Mouse (Mus musculus) megakaryocyte-erythroid progenitor cell, adult 5 weeks (primary cell): ENCODE results near the gene Clic3. TPM values are rescaled to one million over a fixed set of nuclear protein-coding genes. Genes with fewer than 3 reads are reported as not detected.

ENCODE experiments used
- polyA plus RNA-seq: library from polyadenylated mRNA; stranded (reverse); fragments of >175 nt; gene quantifications from 2 replicates; pipeline ENCODE4 v1.2.3, GENCODE M21; 2012

Clic3 gene
- polyA plus RNA-seq: 0.61 TPM in 1 of 2 replicates, not detected in the other

GRCm38 (mm10) chr2:25456205-25456953, at the start of gene Clic3:
TSS of gene Clic3 (plus strand) at chr2:25456838.

GRCm38 (mm10) chr2:25422587-25423410, 33.8 kb upstream of the Clic3 start, which contains the start of gene Fut7:
TSS of gene Fut7 (plus strand) at chr2:25423267.

GRCm38 (mm10) chr2:25428442-25429236, 28.0 kb upstream of the Clic3 start, which contains the start of gene Abca2:
TSS of gene Abca2 (plus strand) at chr2:25428703.

GRCm38 (mm10) chr2:25460551-25461309, 4.1 kb downstream of the Clic3 start, which contains the start of gene Paxx:
TSS of gene Paxx (minus strand) at chr2:25461094.

GRCm38 (mm10) chr2:25469969-25470368, 13.3 kb downstream of the Clic3 start, which contains the start of gene Ptgds:
TSS of gene Ptgds (minus strand) at chr2:25470046.

GRCm38 (mm10) chr2:25493476-25493961, 36.9 kb downstream of the Clic3 start, which contains the start of gene Lcn12:
TSS of gene Lcn12 (minus strand) at chr2:25493911.

GRCm38 (mm10) chr2:25500576-25501405, 44.2 kb downstream of the Clic3 start, which contains the start of gene Fbxw5:
TSS of gene Fbxw5 (plus strand) at chr2:25500750.

GRCm38 (mm10) chr2:25501593-25502486, 45.2 kb downstream of the Clic3 start, which contains the start of gene C8g:
TSS of gene C8g (minus strand) at chr2:25501719.

Other genes with a start within 250 kb of the Clic3 start
- gene Nelfb, start 245.3 kb upstream of the Clic3 start, polyA plus RNA-seq: 26.8 and 30.3 TPM in 2 replicates
- gene Stpg3, start 242.2 kb upstream of the Clic3 start, polyA plus RNA-seq: 0.09 and 0.26 TPM in 2 replicates
- 0.07 and 0.15 TPM in 2 replicates for gene Fam166a, start 238.1 kb upstream of the Clic3 start, polyA plus RNA-seq
- 382 and 509 TPM in 2 replicates for gene Tubb4b, start 232.1 kb upstream of the Clic3 start, polyA plus RNA-seq
- gene Slc34a3, start 222.5 kb upstream of the Clic3 start, polyA plus RNA-seq: not detected in 2 replicates
- gene Rnf224, start 220.1 kb upstream of the Clic3 start, polyA plus RNA-seq: 0.12 and 0.18 TPM in 2 replicates
- gene Rnf208, start 214.6 kb upstream of the Clic3 start, polyA plus RNA-seq: 8.5 and 13.7 TPM in 2 replicates
- 0.22 TPM in 1 of 2 replicates, not detected in the other for gene Cysrt1, start 214.4 kb upstream of the Clic3 start, polyA plus RNA-seq
- gene AL732309.1, start 210.0 kb upstream of the Clic3 start, polyA plus RNA-seq: 2.8 TPM in 1 of 2 replicates, not detected in the other
- 7.3 and 8.5 TPM in 2 replicates for gene Tmem203, start 201.4 kb upstream of the Clic3 start, polyA plus RNA-seq
- 58.1 and 64.5 TPM in 2 replicates for gene Tprn, start 194.2 kb upstream of the Clic3 start, polyA plus RNA-seq
- gene Ssna1, start 184.4 kb upstream of the Clic3 start, polyA plus RNA-seq: 223 and 227 TPM in 2 replicates
- 23.1 and 24.8 TPM in 2 replicates for gene Anapc2, start 184.4 kb upstream of the Clic3 start, polyA plus RNA-seq
- not detected in 2 replicates for gene Tmem210, start 168.7 kb upstream of the Clic3 start, polyA plus RNA-seq
- gene Lrrc26, start 166.9 kb upstream of the Clic3 start, polyA plus RNA-seq: not detected in 2 replicates
- 0.01 and 0.02 TPM in 2 replicates for gene Grin1, start 137.7 kb upstream of the Clic3 start, polyA plus RNA-seq
- 27.2 and 28.1 TPM in 2 replicates for gene Man1b1, start 124.5 kb upstream of the Clic3 start, polyA plus RNA-seq
- gene Dpp7, start 100.5 kb upstream of the Clic3 start, polyA plus RNA-seq: 6.3 and 7.2 TPM in 2 replicates
- 16.7 and 24.2 TPM in 2 replicates for gene Uap1l1, start 91.2 kb upstream of the Clic3 start, polyA plus RNA-seq
- gene Sapcd2, start 84.5 kb upstream of the Clic3 start, polyA plus RNA-seq: 35.8 and 46.8 TPM in 2 replicates
- 0.09 and 0.39 TPM in 2 replicates for gene Entpd2, start 61.0 kb upstream of the Clic3 start, polyA plus RNA-seq
- gene Npdc1, start 57.5 kb upstream of the Clic3 start, polyA plus RNA-seq: 2.3 and 6.0 TPM in 2 replicates
- gene Fut7, start 33.6 kb upstream of the Clic3 start, polyA plus RNA-seq: 19.2 and 28.1 TPM in 2 replicates
- gene Abca2, start 28.1 kb upstream of the Clic3 start, polyA plus RNA-seq: 58.0 and 85.3 TPM in 2 replicates
- gene Paxx, start 4.3 kb downstream of the Clic3 start, polyA plus RNA-seq: 81.2 and 90.9 TPM in 2 replicates
- 0.83 and 1.2 TPM in 2 replicates for gene Ptgds, start 13.2 kb downstream of the Clic3 start, polyA plus RNA-seq
- not detected in 2 replicates for gene Lcn12, start 37.1 kb downstream of the Clic3 start, polyA plus RNA-seq
- gene Fbxw5, start 43.9 kb downstream of the Clic3 start, polyA plus RNA-seq: 39.7 and 48.0 TPM in 2 replicates
- 0.13 and 0.45 TPM in 2 replicates for gene C8g, start 44.9 kb downstream of the Clic3 start, polyA plus RNA-seq
- gene Traf2, start 90.1 kb downstream of the Clic3 start, polyA plus RNA-seq: 11.8 and 12.9 TPM in 2 replicates
- 607 and 733 TPM in 2 replicates for gene Edf1, start 101.0 kb downstream of the Clic3 start, polyA plus RNA-seq
- gene Mamdc4, start 118.0 kb downstream of the Clic3 start, polyA plus RNA-seq: 2.5 and 2.7 TPM in 2 replicates
- 14.1 and 16.5 TPM in 2 replicates for gene Phpt1, start 118.4 kb downstream of the Clic3 start, polyA plus RNA-seq
- gene Ajm1, start 124.9 kb downstream of the Clic3 start, polyA plus RNA-seq: 0.37 and 0.81 TPM in 2 replicates
- 76.2 and 87.1 TPM in 2 replicates for gene Rabl6, start 151.7 kb downstream of the Clic3 start, polyA plus RNA-seq
- not detected in 2 replicates for gene Ccdc183, start 160.8 kb downstream of the Clic3 start, polyA plus RNA-seq
- 11.4 and 11.5 TPM in 2 replicates for gene Tmem141, start 165.2 kb downstream of the Clic3 start, polyA plus RNA-seq
- 0.49 and 1.0 TPM in 2 replicates for gene Fcna, start 171.2 kb downstream of the Clic3 start, polyA plus RNA-seq
- gene Lcn8, start 196.3 kb downstream of the Clic3 start, polyA plus RNA-seq: not detected in 2 replicates
- not detected in 2 replicates for gene Lcn5, start 201.1 kb downstream of the Clic3 start, polyA plus RNA-seq
- not detected in 2 replicates for gene Lcn6, start 219.9 kb downstream of the Clic3 start, polyA plus RNA-seq
- not detected in 2 replicates for gene Lcn10, start 225.9 kb downstream of the Clic3 start, polyA plus RNA-seq
- gene Obp2a, start 243.2 kb downstream of the Clic3 start, polyA plus RNA-seq: not detected in 2 replicates
- gene Bmyc, start 249.9 kb downstream of the Clic3 start, polyA plus RNA-seq: 115 and 133 TPM in 2 replicates